Mouse (Mus musculus): ENCODE data around the gene Gm2a. TPM values are rescaled to one million over a fixed set of nuclear protein-coding genes. Genes with fewer than 3 reads are reported as not detected.

Gene Gm2a
- 27.3 and 33.6 TPM in 2 replicates for polyA plus RNA-seq (2014; fragmentation: Nextera tagmentation; extraction: Ambion mirVana)

DNA sequence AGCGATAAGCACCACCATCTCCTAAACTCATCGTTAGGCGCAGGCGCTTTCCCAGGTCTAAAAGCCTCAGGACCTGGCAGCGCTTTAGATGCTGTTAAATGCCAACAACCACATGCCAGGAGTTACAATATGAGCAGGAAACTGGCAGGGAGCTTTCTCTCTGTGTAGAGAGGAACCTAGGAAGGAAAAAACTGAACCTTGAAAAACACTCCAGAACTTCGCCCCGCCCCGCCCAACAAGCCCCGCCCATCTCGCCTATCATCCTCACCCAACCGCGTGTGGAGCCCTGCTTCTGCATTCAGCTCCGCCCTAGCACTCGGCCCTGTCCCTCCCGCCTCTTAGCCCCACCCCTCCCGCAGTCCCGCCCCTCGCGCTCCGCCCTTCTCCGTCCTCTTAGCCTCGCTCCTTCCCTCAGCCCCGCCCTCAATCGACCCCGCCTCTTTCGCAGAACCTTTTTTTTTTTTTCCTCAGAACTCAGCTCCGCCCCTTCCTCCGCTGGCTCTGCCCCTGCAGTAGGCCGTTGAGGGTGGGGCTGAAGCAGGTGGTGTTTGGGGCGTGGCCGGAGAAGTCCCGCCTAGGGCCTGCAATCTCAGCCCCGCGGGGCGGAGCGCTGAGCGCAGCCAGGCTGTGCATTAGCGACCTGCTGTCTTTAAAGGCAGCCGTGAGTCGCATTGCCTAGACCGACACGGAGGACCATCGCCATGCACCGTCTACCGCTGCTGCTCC, at the start of gene Gm2a:
Gene Gm2a (plus strand): TSS at position 653 of the 726 bp plus-strand sequence.
- Histone ChIP-seq H3K4me1 (ENCODE audit: control insufficient read depth, insufficient read depth, low read length) (0 out of 2 replicates have a peak, but pooled peaks cover 4% of the 10 kb centered on the region), H3K27me3 (ENCODE audit: control insufficient read depth, insufficient read depth, low read length) (no peaks in the 10 kb centered on the region), H3K27ac (ENCODE audit: low read depth, low read length) (no peak within 1 kb of the TSS; the same call in 1 of the 2 replicates), H3K4me3 (ENCODE audit: low read length) (peak within 1 kb of the TSS; percentile 55), H3K36me3 (ENCODE audit: control insufficient read depth, insufficient read depth, low read length) (no peaks in the 10 kb centered on the region), H3K4me2 (replicated peaks; ENCODE audit: low read depth, low read length) (peak within 1 kb of the TSS; percentile 87), H3K9me3 (ENCODE audit: control insufficient read depth, low read length) (no peaks in the 10 kb centered on the region), H3K9ac (ENCODE audit: low read depth, low read length) (peak within 1 kb of the TSS; percentile 61)
- peak; percentile 98 for ATAC-seq (ENCODE audit: low FRiP score, low TSS enrichment)
- 1% methylated on average over 43 of the region's 45 CpGs for WGBS

GRCm38 (mm10) chr11:55050837-55051510, 46.9 kb upstream of the Gm2a start:
- H3K36me3 ChIP-seq (ENCODE audit: control insufficient read depth, insufficient read depth, low read length): no peaks in the 10 kb centered on the region
- no peak overlapping the region for H3K4me3 ChIP-seq (ENCODE audit: low read length)
- no peak overlapping the region for H3K27ac ChIP-seq (ENCODE audit: low read depth, low read length)
- H3K4me2 ChIP-seq (replicated peaks; ENCODE audit: low read depth, low read length): no peak overlapping the region
- ATAC-seq (ENCODE audit: low FRiP score, low TSS enrichment): no peak
- no peaks in the 10 kb centered on the region for H3K27me3 ChIP-seq (ENCODE audit: control insufficient read depth, insufficient read depth, low read length)
- H3K9ac ChIP-seq (ENCODE audit: low read depth, low read length): no peak overlapping the region
- H3K9me3 ChIP-seq (ENCODE audit: control insufficient read depth, low read length): no peaks in the 10 kb centered on the region
- 45% methylated on average over 7 of the region's 7 CpGs for WGBS
- H3K4me1 ChIP-seq (ENCODE audit: control insufficient read depth, insufficient read depth, low read length): 0 out of 2 replicates have a peak, but pooled peaks cover 5% of the 10 kb centered on the region

GRCm38 (mm10) chr11:55057511-55057910, 40.4 kb upstream of the Gm2a start:
- H3K36me3 ChIP-seq (ENCODE audit: control insufficient read depth, insufficient read depth, low read length): no peaks in the 10 kb centered on the region
- no peak overlapping the region for H3K4me2 ChIP-seq (replicated peaks; ENCODE audit: low read depth, low read length)
- H3K27me3 ChIP-seq (ENCODE audit: control insufficient read depth, insufficient read depth, low read length): no peaks in the 10 kb centered on the region
- 80% methylated on average over 3 of the region's 3 CpGs for WGBS
- no peak overlapping the region for H3K9ac ChIP-seq (ENCODE audit: low read depth, low read length)
- no peak overlapping the region for H3K4me3 ChIP-seq (ENCODE audit: low read length)
- no peaks in the 10 kb centered on the region for H3K4me1 ChIP-seq (ENCODE audit: control insufficient read depth, insufficient read depth, low read length)
- H3K27ac ChIP-seq (ENCODE audit: low read depth, low read length): no peak overlapping the region
- no peak for ATAC-seq (ENCODE audit: low FRiP score, low TSS enrichment)
- H3K9me3 ChIP-seq (ENCODE audit: control insufficient read depth, low read length): no peaks in the 10 kb centered on the region

- no peaks in the 10 kb centered on the region for H3K27me3 ChIP-seq (ENCODE audit: control insufficient read depth, insufficient read depth, low read length)
- H3K9me3 ChIP-seq (ENCODE audit: control insufficient read depth, low read length): no peaks in the 10 kb centered on the region
- no peak overlapping the region for H3K27ac ChIP-seq (ENCODE audit: low read depth, low read length)
- no peak overlapping the region for H3K4me3 ChIP-seq (ENCODE audit: low read length)
- no peak overlapping the region for H3K9ac ChIP-seq (ENCODE audit: low read depth, low read length)
- H3K36me3 ChIP-seq (ENCODE audit: control insufficient read depth, insufficient read depth, low read length): no peaks in the 10 kb centered on the region
- 94% methylated on average over 5 of the region's 5 CpGs for WGBS
- no peak for ATAC-seq (ENCODE audit: low FRiP score, low TSS enrichment)
- no peak overlapping the region for H3K4me2 ChIP-seq (replicated peaks; ENCODE audit: low read depth, low read length)
- H3K4me1 ChIP-seq (ENCODE audit: control insufficient read depth, insufficient read depth, low read length): 0 out of 2 replicates have a peak, but pooled peaks cover 3% of the 10 kb centered on the region
These were observed 37.1 kb upstream of the Gm2a start for GRCm38 (mm10) chr11:55060802-55061201.

- no peak for ATAC-seq (ENCODE audit: low FRiP score, low TSS enrichment)
- H3K9me3 ChIP-seq (ENCODE audit: control insufficient read depth, low read length): no peaks in the 10 kb centered on the region
- no peak overlapping the region for H3K9ac ChIP-seq (ENCODE audit: low read depth, low read length)
- H3K4me2 ChIP-seq (replicated peaks; ENCODE audit: low read depth, low read length): no peak overlapping the region
- no peak overlapping the region for H3K4me3 ChIP-seq (ENCODE audit: low read length)
- no peaks in the 10 kb centered on the region for H3K36me3 ChIP-seq (ENCODE audit: control insufficient read depth, insufficient read depth, low read length)
- WGBS: 29% methylated on average over 5 of the region's 5 CpGs
- H3K4me1 ChIP-seq (ENCODE audit: control insufficient read depth, insufficient read depth, low read length): 0 out of 2 replicates have a peak, but pooled peaks cover 3% of the 10 kb centered on the region
- no peaks in the 10 kb centered on the region for H3K27me3 ChIP-seq (ENCODE audit: control insufficient read depth, insufficient read depth, low read length)
- H3K27ac ChIP-seq (ENCODE audit: low read depth, low read length): no peak overlapping the region
These were observed 35.1 kb upstream of the Gm2a start for GRCm38 (mm10) chr11:55062856-55063255.

DNA sequence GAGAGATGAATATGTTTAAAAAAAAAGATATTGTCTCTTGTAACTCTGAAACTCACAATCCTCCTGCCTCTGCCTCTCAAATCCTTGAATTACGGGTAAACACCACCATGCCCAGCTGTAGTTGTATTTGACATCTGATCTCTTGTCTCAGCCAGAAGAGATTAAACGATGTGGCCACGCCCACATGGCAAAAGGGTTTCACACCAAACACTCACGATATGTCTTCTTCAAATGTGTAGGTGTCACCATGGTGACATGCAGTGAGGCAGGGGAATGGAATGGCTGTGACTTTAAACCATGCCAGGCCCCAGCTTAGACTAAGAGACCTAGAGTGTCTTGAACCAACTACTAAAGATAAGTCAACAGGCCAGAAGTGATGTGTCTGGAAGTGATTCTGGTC, 31.0 kb upstream of the Gm2a start:
- Histone ChIP-seq H3K27ac (ENCODE audit: low read depth, low read length) (no peak overlapping the region), H3K4me3 (ENCODE audit: low read length) (no peak overlapping the region), H3K4me2 (replicated peaks; ENCODE audit: low read depth, low read length) (no peak overlapping the region), H3K9me3 (ENCODE audit: control insufficient read depth, low read length) (no peaks in the 10 kb centered on the region), H3K36me3 (ENCODE audit: control insufficient read depth, insufficient read depth, low read length) (no peaks in the 10 kb centered on the region), H3K27me3 (ENCODE audit: control insufficient read depth, insufficient read depth, low read length) (no peaks in the 10 kb centered on the region), H3K4me1 (ENCODE audit: control insufficient read depth, insufficient read depth, low read length) (0 out of 2 replicates have a peak, but pooled peaks cover 3% of the 10 kb centered on the region), H3K9ac (ENCODE audit: low read depth, low read length) (no peak overlapping the region)
- ATAC-seq (ENCODE audit: low FRiP score, low TSS enrichment): no peak
- WGBS: 56% methylated on average over 4 of the region's 4 CpGs

- Histone ChIP-seq H3K9me3 (ENCODE audit: control insufficient read depth, low read length) (no peaks in the 10 kb centered on the region), H3K9ac (ENCODE audit: low read depth, low read length) (no peak overlapping the region), H3K36me3 (ENCODE audit: control insufficient read depth, insufficient read depth, low read length) (no peaks in the 10 kb centered on the region), H3K27ac (ENCODE audit: low read depth, low read length) (no peak overlapping the region), H3K4me3 (ENCODE audit: low read length) (no peak overlapping the region), H3K4me2 (replicated peaks; ENCODE audit: low read depth, low read length) (no peak overlapping the region), H3K27me3 (ENCODE audit: control insufficient read depth, insufficient read depth, low read length) (no peaks in the 10 kb centered on the region), H3K4me1 (ENCODE audit: control insufficient read depth, insufficient read depth, low read length) (0 out of 2 replicates have a peak, but pooled peaks cover 5% of the 10 kb centered on the region)
- 50% methylated on average over 2 of the region's 2 CpGs for WGBS
- no peak for ATAC-seq (ENCODE audit: low FRiP score, low TSS enrichment)
These were observed 28.9 kb upstream of the Gm2a start for GRCm38 (mm10) chr11:55069023-55069422.

DNA sequence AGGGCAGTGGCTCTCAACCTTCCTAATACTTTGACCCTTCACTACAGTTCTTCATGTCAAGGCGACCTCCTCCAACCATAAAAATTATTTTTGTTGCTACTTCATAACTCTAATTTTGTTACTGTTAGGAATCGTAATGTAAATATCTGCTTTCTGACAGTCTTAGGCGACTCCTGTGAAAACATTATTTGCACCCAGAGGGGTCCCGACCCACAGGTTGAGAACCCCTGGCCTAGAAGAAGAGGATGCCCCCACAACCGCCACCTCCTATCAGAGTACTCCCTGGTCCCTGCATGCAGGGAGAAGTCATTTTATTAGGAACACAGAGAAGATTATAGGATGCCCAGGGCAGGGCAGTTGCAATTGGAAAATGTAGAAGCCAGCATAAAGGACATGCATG, 26.6 kb upstream of the Gm2a start:
- H3K4me2 ChIP-seq (replicated peaks; ENCODE audit: low read depth, low read length): no peak overlapping the region
- 85% methylated on average over 5 of the region's 5 CpGs for WGBS
- no peak for ATAC-seq (ENCODE audit: low FRiP score, low TSS enrichment)
- H3K27ac ChIP-seq (ENCODE audit: low read depth, low read length): no peak overlapping the region
- H3K4me3 ChIP-seq (ENCODE audit: low read length): no peak overlapping the region
- no peaks in the 10 kb centered on the region for H3K27me3 ChIP-seq (ENCODE audit: control insufficient read depth, insufficient read depth, low read length)
- no peaks in the 10 kb centered on the region for H3K9me3 ChIP-seq (ENCODE audit: control insufficient read depth, low read length)
- 0 out of 2 replicates have a peak, but pooled peaks cover 5% of the 10 kb centered on the region for H3K4me1 ChIP-seq (ENCODE audit: control insufficient read depth, insufficient read depth, low read length)
- no peaks in the 10 kb centered on the region for H3K36me3 ChIP-seq (ENCODE audit: control insufficient read depth, insufficient read depth, low read length)
- no peak overlapping the region for H3K9ac ChIP-seq (ENCODE audit: low read depth, low read length)

GRCm38 (mm10) chr11:55072467-55072866, 25.4 kb upstream of the Gm2a start:
- no peaks in the 10 kb centered on the region for H3K9me3 ChIP-seq (ENCODE audit: control insufficient read depth, low read length)
- H3K36me3 ChIP-seq (ENCODE audit: control insufficient read depth, insufficient read depth, low read length): no peaks in the 10 kb centered on the region
- H3K4me1 ChIP-seq (ENCODE audit: control insufficient read depth, insufficient read depth, low read length): peaks cover 14% of the 10 kb centered on the region
- H3K4me3 ChIP-seq (ENCODE audit: low read length): no peak overlapping the region
- no peak overlapping the region for H3K4me2 ChIP-seq (replicated peaks; ENCODE audit: low read depth, low read length)
- WGBS: 74% methylated on average over 8 of the region's 8 CpGs
- no peak overlapping the region for H3K27ac ChIP-seq (ENCODE audit: low read depth, low read length)
- H3K9ac ChIP-seq (ENCODE audit: low read depth, low read length): no peak overlapping the region
- H3K27me3 ChIP-seq (ENCODE audit: control insufficient read depth, insufficient read depth, low read length): no peaks in the 10 kb centered on the region
- ATAC-seq (ENCODE audit: low FRiP score, low TSS enrichment): no peak
